Mouse (Mus musculus) liver, embryonic 16.5 days (tissue): ENCODE measurements around the gene Ski. TPM values are rescaled to one million over a fixed set of nuclear protein-coding genes. Genes with fewer than 3 reads are reported as not detected.

Experiments
- ATAC-seq: fragments of 200-750 bp; cut with Nextera tagmentation; 2 replicates; pipeline ENCODE4 v1.8.0; 2017; ENCODE audit warnings: low read depth, mild to moderate bottlenecking, moderate number of reproducible peaks, moderate library complexity
- H3K27ac ChIP-seq: fragments of 300-500 bp; sonication (generic); 2 replicates; pipeline ENCODE4 v1.5.1; 2014; ENCODE audit warnings: mild to moderate bottlenecking, low read length
- H3K27me3 ChIP-seq: fragments of 300-500 bp; sonication (generic); 2 replicates; pipeline ENCODE4 v1.6.1; 2014; ENCODE audit warnings: low read depth, low read length, mixed read lengths; ENCODE audit not compliant: control insufficient read depth, insufficient read depth
- H3K36me3 ChIP-seq: fragments of 300-500 bp; sonication (generic); 2 replicates; pipeline ENCODE4 v1.6.1; 2014; ENCODE audit warnings: mild to moderate bottlenecking; ENCODE audit not compliant: control insufficient read depth, insufficient read depth
- H3K4me1 ChIP-seq: fragments of 300-500 bp; sonication (generic); 2 replicates; pipeline ENCODE4 v1.6.1; 2014; ENCODE audit warnings: low read depth, low read length, mixed read lengths; ENCODE audit not compliant: control insufficient read depth
- H3K4me2 ChIP-seq: fragments of 300-500 bp; sonication (generic); 2 replicates; pipeline ENCODE4 v1.6.1; 2014; ENCODE audit warnings: low read depth, low read length, mixed read lengths
- H3K4me3 ChIP-seq: fragments of 300-500 bp; sonication (generic); 2 replicates; pipeline ENCODE4 v1.5.1; 2014; ENCODE audit warnings: low read depth, mild to moderate bottlenecking, low read length
- H3K9ac ChIP-seq: fragments of 300-500 bp; sonication (generic); 2 replicates; pipeline ENCODE4 v1.6.1; 2014; ENCODE audit warnings: low read depth, low read length
- H3K9me3 ChIP-seq: fragments of 300-500 bp; sonication (generic); replicated peaks from 2 replicates; pipeline ENCODE4 v1.6.1; 2016; ENCODE audit warnings: low read length; ENCODE audit not compliant: control insufficient read depth
- WGBS: fragments of 180-500 bp; shearing (Covaris S2); extraction: QIAGEN DNeasy Blood & Tissue Kit; methylation state at CpG from one replicate; pipeline ENCODE4 v1.1.7; 2014; ENCODE audit not compliant: insufficient replicate concordance; 5-methylcytosine and 5-hydroxymethylcytosine counted together
- polyA plus RNA-seq: library from polyadenylated mRNA; unstranded; fragments of >200 nt; fragmentation: Nextera tagmentation; extraction: Ambion mirVana; gene quantifications from 2 replicates; pipeline ENCODE4 v1.2.1, GENCODE M21; 2015

Gene Ski
- 2.4 and 2.5 TPM in 2 replicates for polyA plus RNA-seq

GRCm38 (mm10) chr4:155222552-155222840 is at the start of gene Ski:
Ski (minus strand) TSS chr4:155222592.
- Histone ChIP-seq H3K4me1 (peaks cover 41% of the 10 kb centered on the region), H3K4me3 (peak within 1 kb of the TSS; percentile 68), H3K27me3 (peaks cover 20% of the 10 kb centered on the region), H3K9me3 (no peaks in the 10 kb centered on the region), H3K27ac (peak within 1 kb of the TSS; percentile 83), H3K9ac (peak within 1 kb of the TSS; percentile 78), H3K36me3 (no peaks in the 10 kb centered on the region), H3K4me2 (peak within 1 kb of the TSS; percentile 75)
- WGBS, result under 1% methylated on average over 44 of the region's 63 CpGs
- ATAC-seq, result no peak

- H3K27ac ChIP-seq, result no peak overlapping the region
- H3K9ac ChIP-seq, result no peak overlapping the region
- 16% methylated on average over 5 of the region's 5 CpGs for WGBS
- no peaks in the 10 kb centered on the region for H3K36me3 ChIP-seq
- H3K9me3 ChIP-seq, result no peaks in the 10 kb centered on the region
- H3K4me1 ChIP-seq, result no peaks in the 10 kb centered on the region
- no peak for ATAC-seq
- H3K4me3 ChIP-seq, result no peak overlapping the region
- H3K4me2 ChIP-seq, result no peak overlapping the region
- no peaks in the 10 kb centered on the region for H3K27me3 ChIP-seq
These were observed 46.0 kb upstream of the Ski start for GRCm38 (mm10) chr4:155268382-155268781.

- no peak for ATAC-seq
- no peak overlapping the region for H3K27ac ChIP-seq
These were observed 45.3 kb upstream of the Ski start for GRCm38 (mm10) chr4:155267639-155268175.

GRCm38 (mm10) chr4:155267047-155267543 is 44.7 kb upstream of the Ski start:
- Histone ChIP-seq H3K9ac (no peak overlapping the region), H3K4me1 (no peaks in the 10 kb centered on the region), H3K36me3 (no peaks in the 10 kb centered on the region), H3K4me3 (no peak overlapping the region), H3K27me3 (no peaks in the 10 kb centered on the region), H3K27ac (no peak overlapping the region), H3K4me2 (no peak overlapping the region), H3K9me3 (no peaks in the 10 kb centered on the region)
- WGBS, result 63% methylated on average over 7 of the region's 7 CpGs
- no peak for ATAC-seq

More at GRCm38 (mm10) chr4:155267639-155268175, 45.3 kb upstream of the Ski start:
- Histone ChIP-seq H3K9ac (no peak overlapping the region), H3K4me3 (no peak overlapping the region), H3K4me2 (no peak overlapping the region), H3K9me3 (no peaks in the 10 kb centered on the region), H3K27me3 (no peaks in the 10 kb centered on the region), H3K36me3 (no peaks in the 10 kb centered on the region), H3K4me1 (no peaks in the 10 kb centered on the region)
- WGBS, result 51% methylated on average over 12 of the region's 12 CpGs

GRCm38 (mm10) chr4:155264521-155265321 is 42.3 kb upstream of the Ski start:
- Histone ChIP-seq H3K36me3 (0 out of 2 replicates have a peak, but pooled peaks cover 3% of the 10 kb centered on the region), H3K4me3 (no peak overlapping the region), H3K27ac (no peak overlapping the region), H3K4me1 (no peaks in the 10 kb centered on the region), H3K9me3 (no peaks in the 10 kb centered on the region; the same call in 1 of the 2 replicates), H3K4me2 (no peak overlapping the region), H3K9ac (no peak overlapping the region), H3K27me3 (no peaks in the 10 kb centered on the region)
- whole genome bisulfite sequencing, result 62% methylated on average over 3 of the region's 3 CpGs
- no peak for ATAC-seq

- no peak overlapping the region for H3K27ac ChIP-seq
- no peak overlapping the region for H3K9ac ChIP-seq
- H3K9me3 ChIP-seq, result no peaks in the 10 kb centered on the region
- no peak overlapping the region for H3K4me3 ChIP-seq
- H3K4me2 ChIP-seq, result no peak overlapping the region
- H3K27me3 ChIP-seq, result no peaks in the 10 kb centered on the region
- 0 out of 2 replicates have a peak, but pooled peaks cover 5% of the 10 kb centered on the region for H3K4me1 ChIP-seq
- ATAC-seq, result no peak
- H3K36me3 ChIP-seq, result no peaks in the 10 kb centered on the region
- 83% methylated on average over 6 of the region's 6 CpGs for WGBS
These were observed 29.9 kb upstream of the Ski start for GRCm38 (mm10) chr4:155252253-155252652.

- no peak overlapping the region for H3K27ac ChIP-seq
- ATAC-seq, result no peak
These were observed 28.8 kb upstream of the Ski start for GRCm38 (mm10) chr4:155251147-155251546.

GRCm38 (mm10) chr4:155250361-155251117 is 28.1 kb upstream of the Ski start:
- H3K9ac ChIP-seq, result peak overlapping the region; percentile 62
- H3K9me3 ChIP-seq, result no peaks in the 10 kb centered on the region
- WGBS, result 20% methylated on average over 23 of the region's 23 CpGs
- no peaks in the 10 kb centered on the region for H3K36me3 ChIP-seq
- peak overlapping the region; percentile 87 for H3K4me2 ChIP-seq
- peak overlapping the region; percentile 63 for H3K4me3 ChIP-seq
- H3K4me1 ChIP-seq, result peaks cover 11% of the 10 kb centered on the region; the same call in 1 of the 2 replicates
- no peaks in the 10 kb centered on the region for H3K27me3 ChIP-seq
- ATAC-seq, result peak; percentile 6
- H3K27ac ChIP-seq, result peak overlapping the region; percentile 87

More at GRCm38 (mm10) chr4:155251147-155251546, 28.8 kb upstream of the Ski start:
- peaks cover 8% of the 10 kb centered on the region; the same call in 1 of the 2 replicates for H3K4me1 ChIP-seq
- WGBS, result 69% methylated on average over 3 of the region's 3 CpGs
- no peak overlapping the region for H3K4me2 ChIP-seq
- no peaks in the 10 kb centered on the region for H3K9me3 ChIP-seq
- no peaks in the 10 kb centered on the region for H3K27me3 ChIP-seq
- H3K9ac ChIP-seq, result no peak overlapping the region
- H3K4me3 ChIP-seq, result no peak overlapping the region
- H3K36me3 ChIP-seq, result no peaks in the 10 kb centered on the region
